Mouse (Mus musculus): ENCODE results near the gene Metap1d. TPM values are rescaled to one million over a fixed set of nuclear protein-coding genes. Genes with fewer than 3 reads are reported as not detected.
A peak's percentile ranks its signal among the peaks of the same experiment; 100 is the strongest.

The Metap1d gene
- total and polyA plus RNA-seq, 2 experiments from 2014 or later: 16.6 to 25.3 TPM

GRCm38 (mm10) chr2:71523431-71523830 is 70.4 kb downstream of the Metap1d start:
- TF ChIP-seq CTCF (IDR thresholded peaks at IDR 0.05; ENCODE audit: low read depth): no peak
- H3K9ac ChIP-seq: peak overlapping the region; percentile 7; the same call in 1 of the 2 replicates
- 56% methylated on average over 4 of the region's 4 CpGs for WGBS
- peak overlapping the region; percentile 29; the same call in 1 of the 2 replicates for H3K27ac ChIP-seq (ENCODE audit: low read depth, low read length)
- DNase-seq: no peak
- H3K36me3 ChIP-seq (ENCODE audit: insufficient read depth): no peaks in the 10 kb centered on the region
- peaks cover 26% of the 10 kb centered on the region for H3K27me3 ChIP-seq (ENCODE audit: insufficient read depth, low read length)
- peak overlapping the region; percentile 19; the same call in 1 of the 2 replicates for H3K4me2 ChIP-seq (ENCODE audit: low read depth)
- no peaks in the 10 kb centered on the region for H3K9me3 ChIP-seq (ENCODE audit: low read length)
- ATAC-seq: no peak
- H3K4me1 ChIP-seq (ENCODE audit: insufficient read depth): peaks cover 3% of the 10 kb centered on the region; the same call in 1 of the 2 replicates
- H3K4me3 ChIP-seq (ENCODE audit: low read depth, low read length): no peak overlapping the region

- H3K27me3 ChIP-seq (ENCODE audit: insufficient read depth, low read length): peaks cover 40% of the 10 kb centered on the region
- ATAC-seq: no peak
- DNase-seq: peak; percentile 10
- peak overlapping the region; percentile 66 for H3K27ac ChIP-seq (ENCODE audit: low read depth, low read length)
- H3K36me3 ChIP-seq (ENCODE audit: insufficient read depth): no peaks in the 10 kb centered on the region
- H3K4me3 ChIP-seq (ENCODE audit: low read depth, low read length): peak overlapping the region; percentile 47; the same call in 1 of the 2 replicates
- H3K9me3 ChIP-seq (ENCODE audit: low read length): no peaks in the 10 kb centered on the region
- WGBS: 34% methylated on average over 13 of the region's 13 CpGs
- H3K9ac ChIP-seq: no peak overlapping the region
- peak overlapping the region; percentile 63 for H3K4me2 ChIP-seq (ENCODE audit: low read depth)
- peaks cover 3% of the 10 kb centered on the region; the same call in 1 of the 2 replicates for H3K4me1 ChIP-seq (ENCODE audit: insufficient read depth)
- no peak for TF ChIP-seq CTCF (IDR thresholded peaks at IDR 0.05; ENCODE audit: low read depth)
Measured at GRCm38 (mm10) chr2:71524763-71525162, 71.7 kb downstream of the Metap1d start.

- DNase-seq (no peak), ATAC-seq (no peak)
- peak overlapping the region; percentile 63 for H3K4me2 ChIP-seq (ENCODE audit: low read depth)
- no peak for TF ChIP-seq CTCF (IDR thresholded peaks at IDR 0.05; ENCODE audit: low read depth)
- peaks cover 44% of the 10 kb centered on the region for H3K27me3 ChIP-seq (ENCODE audit: insufficient read depth, low read length)
- no peaks in the 10 kb centered on the region for H3K9me3 ChIP-seq (ENCODE audit: low read length)
- peak overlapping the region; percentile 92 for H3K27ac ChIP-seq (ENCODE audit: low read depth, low read length)
- no peaks in the 10 kb centered on the region for H3K36me3 ChIP-seq (ENCODE audit: insufficient read depth)
- peak overlapping the region; percentile 47 for H3K4me3 ChIP-seq (ENCODE audit: low read depth, low read length)
- H3K9ac ChIP-seq: peak overlapping the region; percentile 51
- H3K4me1 ChIP-seq (ENCODE audit: insufficient read depth): peaks cover 3% of the 10 kb centered on the region; the same call in 1 of the 2 replicates
- 15% methylated on average over 10 of the region's 10 CpGs for WGBS
Measured at GRCm38 (mm10) chr2:71526595-71527322, 73.7 kb downstream of the Metap1d start.

GRCm38 (mm10) chr2:71527323-71528013 is 74.4 kb downstream of the Metap1d start:
- Histone ChIP-seq H3K4me3 (ENCODE audit: low read depth, low read length) (peak overlapping the region; percentile 47), H3K27ac (ENCODE audit: low read depth, low read length) (peak overlapping the region; percentile 92), H3K9me3 (ENCODE audit: low read length) (no peaks in the 10 kb centered on the region), H3K27me3 (ENCODE audit: insufficient read depth, low read length) (peaks cover 44% of the 10 kb centered on the region), H3K4me2 (ENCODE audit: low read depth) (peak overlapping the region; percentile 63), H3K36me3 (ENCODE audit: insufficient read depth) (no peaks in the 10 kb centered on the region), H3K4me1 (ENCODE audit: insufficient read depth) (peaks cover 3% of the 10 kb centered on the region; the same call in 1 of the 2 replicates), H3K9ac (peak overlapping the region; percentile 51)
- WGBS: 6% methylated on average over 24 of the region's 24 CpGs
- no peak for TF ChIP-seq CTCF (IDR thresholded peaks at IDR 0.05; ENCODE audit: low read depth)
- DNase-seq: peak; percentile 63
- ATAC-seq: no peak

GRCm38 (mm10) chr2:71528014-71528713 is 75.1 kb downstream of the Metap1d start, which contains the start of gene Dlx1:
Gene Dlx1 (plus strand): TSS chr2:71528113.
- H3K4me1 ChIP-seq (ENCODE audit: insufficient read depth): peaks cover 3% of the 10 kb centered on the region; the same call in 1 of the 2 replicates
- no peaks in the 10 kb centered on the region for H3K36me3 ChIP-seq (ENCODE audit: insufficient read depth)
- DNase-seq (peak; percentile 77), ATAC-seq (peak; percentile 66)
- 0 out of 2 replicates have a peak, but pooled peaks have one; percentile 2 for TF ChIP-seq CTCF (IDR thresholded peaks at IDR 0.05; ENCODE audit: low read depth)
- H3K9ac ChIP-seq: peak within 1 kb of the TSS; percentile 71
- WGBS: under 1% methylated on average over 26 of the region's 26 CpGs
- H3K4me3 ChIP-seq (ENCODE audit: low read depth, low read length): peak within 1 kb of the TSS; percentile 47
- H3K4me2 ChIP-seq (ENCODE audit: low read depth): peak within 1 kb of the TSS; percentile 63
- H3K27ac ChIP-seq (ENCODE audit: low read depth, low read length): peak within 1 kb of the TSS; percentile 92
- H3K9me3 ChIP-seq (ENCODE audit: low read length): no peaks in the 10 kb centered on the region
- peaks cover 43% of the 10 kb centered on the region for H3K27me3 ChIP-seq (ENCODE audit: insufficient read depth, low read length)

GRCm38 (mm10) chr2:71528714-71529510 is 75.8 kb downstream of the Metap1d start:
- DNase-seq: peak; percentile 63
- peak overlapping the region; percentile 92 for H3K27ac ChIP-seq (ENCODE audit: low read depth, low read length)

More at GRCm38 (mm10) chr2:71528714-71529510, 75.8 kb downstream of the Metap1d start:
- WGBS: under 1% methylated on average over 55 of the region's 57 CpGs
- H3K27me3 ChIP-seq (ENCODE audit: insufficient read depth, low read length): peaks cover 40% of the 10 kb centered on the region
- peak; percentile 44 for ATAC-seq
- no peaks in the 10 kb centered on the region for H3K9me3 ChIP-seq (ENCODE audit: low read length)
- peak overlapping the region; percentile 47 for H3K4me3 ChIP-seq (ENCODE audit: low read depth, low read length)
- peak overlapping the region; percentile 71 for H3K9ac ChIP-seq
- no peaks in the 10 kb centered on the region for H3K36me3 ChIP-seq (ENCODE audit: insufficient read depth)
- H3K4me2 ChIP-seq (ENCODE audit: low read depth): peak overlapping the region; percentile 63
- no peak for TF ChIP-seq CTCF (IDR thresholded peaks at IDR 0.05; ENCODE audit: low read depth)
- H3K4me1 ChIP-seq (ENCODE audit: insufficient read depth): peaks cover 3% of the 10 kb centered on the region; the same call in 1 of the 2 replicates
